In the genomic region with DNA sequence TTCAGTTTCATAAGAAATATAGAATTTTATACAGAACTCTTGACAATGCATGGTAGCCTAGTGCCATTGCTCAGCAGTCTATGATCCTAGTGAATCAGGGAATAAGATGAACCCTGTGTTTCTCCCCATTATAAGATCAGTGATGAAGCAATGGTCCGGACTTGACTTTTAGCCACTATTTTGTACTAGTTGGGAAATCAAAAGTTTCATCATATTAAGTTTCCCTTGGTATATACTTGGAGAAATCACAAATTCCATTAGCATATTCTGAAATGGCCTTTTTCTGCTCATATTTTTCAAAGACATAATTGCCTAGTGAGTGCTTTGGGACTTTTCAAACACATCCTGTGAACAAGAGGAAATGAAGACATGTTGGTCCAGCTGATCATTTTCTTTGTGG, we compare ENCODE assay signal across 24 mouse cellular contexts. TPM values are rescaled to one million over a fixed set of nuclear protein-coding genes. Genes with fewer than 3 reads are reported as not detected.
"Had no signal": no experiment of that assay in that cellular context is flagged by ENCODE, and none has a peak within 500 bp of the region (broad histone marks: within the 10 kb centered on the region; RNA-seq: fewer than 3 reads in every experiment).

Ankef1 (plus strand) TSS at position 260 of the 400 bp plus-strand sequence.

- H3K4me1 ChIP-seq: limb, embryonic 12.5 days; limb, embryonic 15.5 days; megakaryocyte, embryonic 14.5 days; midbrain, embryonic 15.5 days; neural tube, embryonic 12.5 days; neural tube, embryonic 15.5 days had no signal

- H3K4me3 ChIP-seq: layer of hippocampus, adult 2 months; limb, embryonic 12.5 days; limb, embryonic 15.5 days; megakaryocyte, embryonic 14.5 days; midbrain, embryonic 10.5 days; midbrain, embryonic 15.5 days; neural tube, embryonic 12.5 days; neural tube, embryonic 15.5 days had no signal

- H3K27ac ChIP-seq: kidney, postnatal 0 days; layer of hippocampus, adult 2 months; limb, embryonic 12.5 days; limb, embryonic 15.5 days; liver, embryonic 14.5 days; macrophage; midbrain, embryonic 10.5 days; midbrain, embryonic 15.5 days; neural tube, embryonic 12.5 days; neural tube, embryonic 15.5 days; stomach, postnatal 0 days had no signal

- ATAC-seq: liver, postnatal 0 days; lung, postnatal 0 days; midbrain, embryonic 15.5 days had no signal

- H3K27me3 ChIP-seq: limb, embryonic 12.5 days; limb, embryonic 15.5 days; megakaryocyte, embryonic 14.5 days; midbrain, embryonic 15.5 days; neural tube, embryonic 12.5 days; neural tube, embryonic 15.5 days had no signal

- H3K4me2 ChIP-seq: limb, embryonic 12.5 days; limb, embryonic 15.5 days; liver, embryonic 11.5 days; lung, embryonic 14.5 days; midbrain, embryonic 15.5 days; neural tube, embryonic 12.5 days; neural tube, embryonic 15.5 days had no signal

- H3K9ac ChIP-seq: limb, embryonic 12.5 days; limb, embryonic 15.5 days; liver, embryonic 14.5 days; liver, postnatal 0 days; lung, embryonic 14.5 days; midbrain, embryonic 15.5 days; neural tube, embryonic 12.5 days; neural tube, embryonic 15.5 days had no signal

- DNase-seq: kidney, postnatal 25 days; layer of hippocampus, adult 9-11 months; left cerebral cortex, postnatal 4 days; liver, postnatal 0 days; lung, embryonic 14.5 days; right cerebral cortex, adult 18-20 months; right cerebral cortex, postnatal 14 days; right cerebral cortex, postnatal 4 days; thymus, adult 18-20 months; thymus, postnatal 36 days had no signal

- H3K9me3 ChIP-seq: limb, embryonic 12.5 days; limb, embryonic 15.5 days; megakaryocyte, embryonic 14.5 days; midbrain, embryonic 10.5 days; midbrain, embryonic 15.5 days; neural tube, embryonic 12.5 days; neural tube, embryonic 15.5 days had no signal

- H3K36me3 ChIP-seq: limb, embryonic 12.5 days; limb, embryonic 15.5 days; midbrain, embryonic 10.5 days; midbrain, embryonic 15.5 days; neural tube, embryonic 12.5 days; neural tube, embryonic 15.5 days had no signal

RNA-seq across cellular contexts. Expression of gene Ankef1, which starts in this region (rescaled TPM):
- polyA plus RNA-seq: liver, embryonic 14.5 days; liver, postnatal 0 days; macrophage had no signal
